Mouse (Mus musculus) midbrain, embryonic 10.5 days (tissue): Measurements from ENCODE around the gene Serhl. TPM values are rescaled to one million over a fixed set of nuclear protein-coding genes. Genes with fewer than 3 reads are reported as not detected.
A peak's percentile ranks its signal among the peaks of the same experiment; 100 is the strongest.

Experiments
- DNase-seq: peaks from one replicate; pipeline ENCODE4 v3.0.0-alpha.2; 2017; ENCODE audit warnings: low spot score
- H3K27ac ChIP-seq: fragments of 300-500 bp; sonication (generic); replicated peaks from 2 replicates; pipeline ENCODE4 v1.5.1; 2016; ENCODE audit warnings: mild to moderate bottlenecking
- H3K27me3 ChIP-seq: fragments of 300-500 bp; sonication (generic); 2 replicates; pipeline ENCODE4 v1.6.1; 2016; ENCODE audit warnings: low read depth, mild to moderate bottlenecking; ENCODE audit not compliant: poor library complexity, severe bottlenecking
- H3K36me3 ChIP-seq: fragments of 300-500 bp; sonication (generic); 2 replicates; pipeline ENCODE4 v1.6.1; 2016; ENCODE audit warnings: mild to moderate bottlenecking, moderate library complexity
- H3K4me1 ChIP-seq: fragments of 300-500 bp; sonication (generic); 2 replicates; pipeline ENCODE4 v1.6.1; 2016
- H3K4me3 ChIP-seq: fragments of 300-500 bp; sonication (generic); 2 replicates; pipeline ENCODE4 v1.5.1; 2016; ENCODE audit warnings: mild to moderate bottlenecking, moderate library complexity
- H3K9me3 ChIP-seq: fragments of 300-500 bp; sonication (generic); replicated peaks from 2 replicates; pipeline ENCODE4 v1.6.1; 2016; ENCODE audit warnings: mild to moderate bottlenecking
- WGBS: fragments of 180-500 bp; shearing (Covaris S2); methylation state at CpG from one replicate; pipeline ENCODE4 v1.1.7; 2016; 5-methylcytosine and 5-hydroxymethylcytosine counted together
- polyA plus RNA-seq: library from polyadenylated mRNA; unstranded; fragments of >200 nt; fragmentation: Nextera tagmentation; extraction: Ambion mirVana; gene quantifications from 2 replicates; pipeline ENCODE4 v1.2.1, GENCODE M21; 2016

The Serhl gene
- polyA plus RNA-seq, 1 experiment from 2014 or later: 54.2 TPM

DNA sequence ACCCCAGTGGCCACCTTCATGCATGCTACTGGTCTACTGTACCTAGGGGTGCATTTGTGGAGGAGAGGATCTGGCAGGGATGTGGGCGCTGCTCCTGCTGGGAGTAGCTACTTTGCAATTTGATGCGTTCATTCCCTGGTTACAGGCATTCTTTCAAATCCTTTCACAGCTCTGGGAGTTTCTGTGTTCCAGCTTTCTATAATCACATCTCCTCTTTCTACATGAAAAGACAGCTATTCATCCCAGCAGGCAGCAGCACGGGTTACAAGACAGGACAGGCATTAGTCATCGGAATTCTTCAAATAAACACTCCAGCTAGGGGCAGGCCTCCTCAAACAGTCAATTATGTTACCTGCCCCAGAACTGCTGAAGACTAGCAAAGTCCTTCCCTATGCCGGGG lies 53.6 kb downstream of the Serhl start:
- WGBS: 58% methylated on average over 5 of the region's 5 CpGs
- Histone ChIP-seq H3K27ac (no peak overlapping the region), H3K4me1 (peaks cover 18% of the 10 kb centered on the region), H3K4me3 (no peak overlapping the region), H3K36me3 (peaks cover 80% of the 10 kb centered on the region), H3K27me3 (no peaks in the 10 kb centered on the region), H3K9me3 (no peaks in the 10 kb centered on the region)
- no peak for DNase-seq

- H3K36me3 ChIP-seq: peaks cover 63% of the 10 kb centered on the region
- H3K9me3 ChIP-seq: no peaks in the 10 kb centered on the region
- H3K27me3 ChIP-seq: no peaks in the 10 kb centered on the region
- DNase-seq: no peak
- H3K27ac ChIP-seq: no peak overlapping the region
- peaks cover 29% of the 10 kb centered on the region for H3K4me1 ChIP-seq
- WGBS: 92% methylated on average over 6 of the region's 6 CpGs
- H3K4me3 ChIP-seq: no peak overlapping the region
Measured at GRCm38 (mm10) chr15:83145541-83145940, 56.2 kb downstream of the Serhl start.

- H3K27me3 ChIP-seq: no peaks in the 10 kb centered on the region
- peaks cover 16% of the 10 kb centered on the region for H3K4me1 ChIP-seq
- peaks cover 46% of the 10 kb centered on the region for H3K36me3 ChIP-seq
- DNase-seq: no peak
- peak overlapping the region; percentile 99 for H3K4me3 ChIP-seq
- H3K9me3 ChIP-seq: no peaks in the 10 kb centered on the region
- 5% methylated on average over 21 of the region's 21 CpGs for WGBS
- H3K27ac ChIP-seq: peak overlapping the region; percentile 99
Measured at GRCm38 (mm10) chr15:83148395-83148794, 59.1 kb downstream of the Serhl start.

DNA sequence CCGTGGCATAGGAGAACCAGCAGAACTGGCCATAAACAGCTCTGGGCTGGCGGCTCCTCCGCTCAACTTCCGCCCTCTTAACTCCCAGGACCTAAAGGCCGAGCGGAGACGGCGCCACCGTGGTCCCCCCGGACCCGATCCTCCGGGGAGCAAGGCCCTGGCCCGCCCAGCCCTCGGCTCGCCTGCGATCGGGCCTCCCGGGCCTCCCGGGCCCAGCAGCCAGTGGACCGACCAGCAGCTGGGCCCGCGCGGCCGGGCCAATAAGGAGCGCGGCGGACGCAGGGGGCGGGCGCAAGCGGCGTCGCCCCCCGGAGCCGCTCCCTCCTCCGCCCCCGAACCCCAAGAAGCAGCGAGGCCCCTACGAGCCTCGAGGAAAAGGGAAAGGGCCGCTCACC lies 59.5 kb downstream of the Serhl start:
- H3K4me3 ChIP-seq: peak overlapping the region; percentile 99
- peaks cover 14% of the 10 kb centered on the region for H3K4me1 ChIP-seq
- no peaks in the 10 kb centered on the region for H3K9me3 ChIP-seq
- H3K36me3 ChIP-seq: peaks cover 48% of the 10 kb centered on the region
- no peaks in the 10 kb centered on the region for H3K27me3 ChIP-seq
- no peak for DNase-seq
- WGBS: under 1% methylated on average over 41 of the region's 41 CpGs
- peak overlapping the region; percentile 99 for H3K27ac ChIP-seq

GRCm38 (mm10) chr15:83149196-83150072 lies 60.1 kb downstream of the Serhl start, which contains the start of gene Poldip3:
Poldip3 (minus strand) TSS chr15:83149384.
- peaks cover 14% of the 10 kb centered on the region for H3K4me1 ChIP-seq
- peaks cover 49% of the 10 kb centered on the region for H3K36me3 ChIP-seq
- H3K9me3 ChIP-seq: no peaks in the 10 kb centered on the region
- peak within 1 kb of the TSS; percentile 99 for H3K27ac ChIP-seq
- under 1% methylated on average over 56 of the region's 56 CpGs for WGBS
- peak; percentile 97 for DNase-seq
- H3K27me3 ChIP-seq: no peaks in the 10 kb centered on the region
- peak within 1 kb of the TSS; percentile 99 for H3K4me3 ChIP-seq

DNA sequence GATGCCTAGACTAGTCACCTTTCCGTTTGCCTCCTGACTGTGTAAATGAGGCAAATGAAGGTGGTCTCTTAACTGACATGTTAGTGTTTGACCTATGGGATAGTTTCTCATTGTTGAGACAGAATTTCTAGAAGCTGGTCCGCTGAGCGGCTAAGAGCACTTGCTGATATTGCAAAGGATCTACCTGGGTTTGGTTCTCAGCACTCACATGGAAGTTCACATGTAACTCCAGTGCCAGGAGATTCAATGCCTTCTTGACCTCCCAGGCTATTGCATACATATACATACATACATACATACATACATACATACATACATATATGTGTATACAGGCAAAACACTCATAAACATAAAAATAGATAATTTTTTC lies 60.8 kb downstream of the Serhl start:
- Histone ChIP-seq H3K27ac (peak overlapping the region; percentile 99), H3K4me3 (peak overlapping the region; percentile 99), H3K9me3 (no peaks in the 10 kb centered on the region), H3K36me3 (peaks cover 47% of the 10 kb centered on the region), H3K27me3 (no peaks in the 10 kb centered on the region), H3K4me1 (peaks cover 14% of the 10 kb centered on the region)
- no peak for DNase-seq
- WGBS: 22% methylated on average over 3 of the region's 3 CpGs

GRCm38 (mm10) chr15:83150694-83151093 lies 61.4 kb downstream of the Serhl start:
- Histone ChIP-seq H3K4me3 (no peak overlapping the region), H3K9me3 (no peaks in the 10 kb centered on the region), H3K36me3 (peaks cover 47% of the 10 kb centered on the region), H3K27ac (no peak overlapping the region), H3K27me3 (no peaks in the 10 kb centered on the region), H3K4me1 (peaks cover 14% of the 10 kb centered on the region)
- 90% methylated on average over 4 of the region's 4 CpGs for WGBS
- DNase-seq: no peak

- Histone ChIP-seq H3K27ac (no peak overlapping the region), H3K36me3 (peaks cover 62% of the 10 kb centered on the region), H3K4me1 (peaks cover 9% of the 10 kb centered on the region), H3K9me3 (no peaks in the 10 kb centered on the region), H3K4me3 (no peak overlapping the region), H3K27me3 (no peaks in the 10 kb centered on the region)
- DNase-seq: no peak
- WGBS: 92% methylated on average over 7 of the region's 7 CpGs
Measured at GRCm38 (mm10) chr15:83154309-83154708, 65.0 kb downstream of the Serhl start.

- Histone ChIP-seq H3K4me1 (peaks cover 14% of the 10 kb centered on the region), H3K27ac (no peak overlapping the region; the same call in 1 of the 2 replicates), H3K4me3 (no peak overlapping the region), H3K27me3 (no peaks in the 10 kb centered on the region), H3K36me3 (peaks cover 78% of the 10 kb centered on the region), H3K9me3 (no peaks in the 10 kb centered on the region)
- 86% methylated on average over 6 of the region's 6 CpGs for WGBS
- no peak for DNase-seq
Measured at GRCm38 (mm10) chr15:83155672-83156419, 66.5 kb downstream of the Serhl start.

- H3K9me3 ChIP-seq: no peaks in the 10 kb centered on the region
- no peaks in the 10 kb centered on the region for H3K27me3 ChIP-seq
- H3K27ac ChIP-seq: peak overlapping the region; percentile 52
- H3K4me1 ChIP-seq: peaks cover 26% of the 10 kb centered on the region
- peak; percentile 66 for DNase-seq
- 75% methylated on average over 11 of the region's 11 CpGs for WGBS
- no peak overlapping the region for H3K4me3 ChIP-seq
- peaks cover 89% of the 10 kb centered on the region for H3K36me3 ChIP-seq
Measured at GRCm38 (mm10) chr15:83156929-83157666, 67.8 kb downstream of the Serhl start.

DNA sequence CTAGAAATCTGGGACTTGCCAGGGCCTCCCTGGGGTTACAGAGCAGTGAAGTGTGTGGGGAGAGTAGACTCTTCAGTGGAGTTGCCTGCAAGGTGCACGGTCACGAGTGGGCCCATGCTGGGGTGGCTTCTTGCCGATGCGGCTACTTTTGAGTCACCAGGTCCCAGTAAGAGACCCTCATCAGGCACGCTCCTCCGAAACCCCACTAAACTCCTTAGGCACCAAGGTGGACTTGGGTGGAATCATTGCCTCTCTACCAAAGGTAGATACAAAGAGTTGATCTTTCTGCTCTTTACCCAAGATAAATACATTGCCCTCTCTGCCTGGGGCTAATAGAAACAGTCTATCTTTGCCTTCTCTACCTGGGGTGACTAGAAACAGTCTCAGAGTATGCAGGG lies 68.4 kb downstream of the Serhl start:
- Histone ChIP-seq H3K27me3 (no peaks in the 10 kb centered on the region), H3K36me3 (peaks cover 95% of the 10 kb centered on the region), H3K4me3 (no peak overlapping the region), H3K27ac (peak overlapping the region; percentile 52; the same call in 1 of the 2 replicates), H3K4me1 (peaks cover 30% of the 10 kb centered on the region), H3K9me3 (no peaks in the 10 kb centered on the region)
- no peak for DNase-seq
- 98% methylated on average over 6 of the region's 6 CpGs for WGBS

DNA sequence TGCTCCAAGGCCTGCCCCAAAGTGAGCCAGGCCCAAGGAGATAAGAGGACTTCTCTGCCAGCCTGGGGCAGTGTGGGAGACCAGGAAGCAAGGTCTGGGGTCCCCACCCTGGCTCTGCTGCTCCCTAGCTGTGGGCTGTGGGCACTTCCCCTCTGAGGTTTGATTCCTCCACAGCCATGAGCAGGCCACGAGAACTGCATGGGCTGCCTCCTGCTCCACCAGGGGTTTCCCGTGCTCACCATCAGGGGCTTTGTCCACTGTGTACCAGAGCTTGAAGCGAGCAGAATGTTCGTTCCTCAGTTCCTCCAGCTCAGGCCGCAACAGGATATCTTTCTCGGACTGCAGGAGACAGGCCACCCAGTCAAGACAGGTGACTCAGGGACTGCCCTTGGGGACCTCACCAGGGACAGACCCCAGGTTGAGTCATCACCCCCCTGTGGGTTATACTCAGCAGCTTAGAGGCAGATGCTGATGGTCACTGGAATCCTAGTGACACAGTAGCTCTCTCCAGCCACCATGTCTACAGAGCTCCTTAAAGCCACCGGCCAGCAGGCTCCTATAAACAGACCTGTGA lies 69.4 kb downstream of the Serhl start:
- Histone ChIP-seq H3K4me3 (no peak overlapping the region), H3K4me1 (peaks cover 36% of the 10 kb centered on the region), H3K27ac (no peak overlapping the region), H3K27me3 (no peaks in the 10 kb centered on the region), H3K9me3 (no peaks in the 10 kb centered on the region), H3K36me3 (peaks cover 96% of the 10 kb centered on the region)
- WGBS: 91% methylated on average over 7 of the region's 7 CpGs
- no peak for DNase-seq
